Mouse (Mus musculus) neural tube, postnatal 0 days (tissue): ENCODE results near the gene Vmn1r198. TPM values are rescaled to one million over a fixed set of nuclear protein-coding genes. Genes with fewer than 3 reads are reported as not detected.

Source experiments
- polyA plus RNA-seq: library from polyadenylated mRNA; unstranded; fragments of >200 nt; fragmentation: Nextera tagmentation; extraction: Ambion mirVana; gene quantifications from 2 replicates; pipeline ENCODE4 v1.2.1, GENCODE M21; 2015

Gene Vmn1r198
- not detected in 2 replicates for polyA plus RNA-seq

DNA sequence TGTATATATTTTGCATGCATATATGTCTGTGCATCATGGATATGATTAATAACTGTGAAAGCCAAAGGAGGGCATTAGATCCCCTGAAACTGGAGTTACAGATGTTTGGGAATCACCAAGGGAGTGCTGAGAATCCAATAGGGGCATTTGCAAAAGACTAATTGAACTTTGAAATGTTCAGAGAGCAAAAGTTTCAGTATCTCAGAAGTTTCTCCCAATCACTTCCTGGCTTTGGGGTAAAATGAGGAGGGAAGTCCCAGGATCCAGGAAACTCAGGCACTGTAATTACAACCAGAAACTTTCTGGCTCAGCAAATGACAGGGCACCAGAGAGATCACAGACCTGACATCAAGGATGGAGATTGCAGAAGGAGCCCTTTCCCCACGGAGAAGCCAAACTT is at the start of gene Vmn1r198:
TSS of gene Vmn1r198 (plus strand) at position 301 of the 400 bp plus-strand sequence.

DNA sequence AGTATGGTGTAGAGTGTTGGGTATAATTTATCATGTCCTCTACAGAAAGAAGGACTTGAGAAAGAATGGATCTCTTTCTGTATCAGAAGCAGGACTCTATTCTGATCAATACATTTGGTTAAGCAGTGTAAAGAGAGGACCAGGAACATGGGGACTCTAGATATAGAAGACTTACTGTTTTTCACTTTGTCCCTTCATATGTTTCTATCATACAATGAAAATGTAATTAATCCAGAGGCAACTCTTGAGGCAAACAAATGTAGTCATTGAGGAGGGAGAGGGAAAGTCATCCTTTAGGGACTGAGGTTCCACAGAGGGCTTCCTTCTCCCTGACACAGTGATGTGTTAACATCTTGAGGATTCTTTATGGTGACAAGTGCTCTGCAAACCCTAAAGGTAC is 25.9 kb upstream of the Vmn1r198 start, which contains the start of gene Vmn1r197:
TSS of gene Vmn1r197 (plus strand) at position 301 of the 400 bp plus-strand sequence.

DNA sequence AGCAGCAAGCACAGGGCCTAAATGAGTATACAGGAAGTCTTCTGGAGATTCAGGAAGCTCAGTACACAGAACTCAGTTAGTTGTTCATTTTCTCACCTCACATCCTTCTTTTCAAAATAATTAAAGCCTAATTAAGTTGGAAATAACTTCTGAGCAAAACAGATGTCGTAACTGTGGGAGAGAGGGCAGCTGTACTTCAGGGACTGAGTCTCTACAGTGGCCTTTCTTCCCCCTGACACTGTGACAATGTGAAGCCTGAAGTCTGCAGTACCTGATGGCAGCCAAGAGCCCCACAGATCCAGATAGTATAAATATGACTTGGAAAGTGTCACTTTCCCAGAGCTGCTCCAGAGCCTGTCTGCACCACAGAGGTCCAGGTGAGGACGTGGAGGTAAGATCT is 29.4 kb downstream of the Vmn1r198 start, which contains the start of gene Vmn1r199:
TSS of gene Vmn1r199 (plus strand) at position 301 of the 400 bp plus-strand sequence.

DNA sequence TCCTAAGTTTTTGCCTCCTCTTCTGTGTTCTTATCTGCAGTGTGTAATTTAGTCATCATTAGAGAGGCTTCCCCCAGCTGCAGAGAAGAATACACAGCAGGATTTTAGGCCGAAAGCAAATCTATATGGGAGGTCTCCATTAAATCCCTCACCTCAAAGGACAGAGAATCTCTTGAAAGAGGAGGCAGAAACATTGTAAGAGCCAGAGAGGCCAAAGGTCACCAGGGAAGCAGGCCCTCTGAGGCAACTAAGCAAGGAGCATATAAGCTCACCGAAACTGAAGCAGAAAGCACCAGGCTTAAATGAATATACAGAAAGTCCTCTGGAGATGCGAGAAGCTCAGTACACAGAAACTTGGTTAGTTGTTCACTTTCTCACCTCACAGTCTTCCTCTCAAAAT is 39.9 kb downstream of the Vmn1r198 start, which contains the start of gene Vmn1r200:
TSS of gene Vmn1r200 (plus strand) at position 301 of the 400 bp plus-strand sequence.

Other genes with a start within 250 kb of the Vmn1r198 start
- not detected in 2 replicates for gene Vmn1r189, start 244.5 kb upstream of the Vmn1r198 start, polyA plus RNA-seq
- not detected in 2 replicates for gene Vmn1r191, start 166.4 kb upstream of the Vmn1r198 start, polyA plus RNA-seq
- not detected in 2 replicates for gene Vmn1r192, start 159.2 kb upstream of the Vmn1r198 start, polyA plus RNA-seq
- gene Vmn1r193, start 127.2 kb upstream of the Vmn1r198 start, polyA plus RNA-seq: not detected in 2 replicates
- gene Vmn1r194, start 106.1 kb upstream of the Vmn1r198 start, polyA plus RNA-seq: not detected in 2 replicates
- not detected in 2 replicates for gene Vmn1r195, start 79.8 kb upstream of the Vmn1r198 start, polyA plus RNA-seq
- gene Vmn1r196, start 60.4 kb upstream of the Vmn1r198 start, polyA plus RNA-seq: not detected in 2 replicates
- not detected in 2 replicates for gene Vmn1r197, start 25.8 kb upstream of the Vmn1r198 start, polyA plus RNA-seq
- not detected in 2 replicates for gene Vmn1r199, start 29.5 kb downstream of the Vmn1r198 start, polyA plus RNA-seq
- 0.04 TPM in 1 of 2 replicates, not detected in the other for gene Vmn1r200, start 40.0 kb downstream of the Vmn1r198 start, polyA plus RNA-seq
- gene Vmn1r201, start 121.6 kb downstream of the Vmn1r198 start, polyA plus RNA-seq: not detected in 2 replicates
- gene Vmn1r202, start 155.0 kb downstream of the Vmn1r198 start, polyA plus RNA-seq: not detected in 2 replicates
- not detected in 2 replicates for gene Vmn1r203, start 167.8 kb downstream of the Vmn1r198 start, polyA plus RNA-seq
- not detected in 2 replicates for gene Vmn1r204, start 202.8 kb downstream of the Vmn1r198 start, polyA plus RNA-seq
- not detected in 2 replicates for gene Vmn1r205, start 242.6 kb downstream of the Vmn1r198 start, polyA plus RNA-seq